Mouse (Mus musculus) forebrain, embryonic 13.5 days (tissue): ENCODE data around the gene Cdh4. TPM values are rescaled to one million over a fixed set of nuclear protein-coding genes. Genes with fewer than 3 reads are reported as not detected.

Source experiments
- ATAC-seq: fragments of 200-750 bp; cut with Nextera tagmentation; 2 replicates; pipeline ENCODE4 v1.8.0; 2017
- H3K27ac ChIP-seq: fragments of 300-500 bp; sonication (generic); 2 replicates; pipeline ENCODE4 v1.5.1; 2015; ENCODE audit warnings: inconsistent platforms, mild to moderate bottlenecking, moderate library complexity
- H3K27me3 ChIP-seq: fragments of 300-500 bp; sonication (generic); 2 replicates; pipeline ENCODE4 v1.6.1; 2015; ENCODE audit warnings: mild to moderate bottlenecking, inconsistent platforms
- H3K36me3 ChIP-seq: fragments of 300-500 bp; sonication (generic); 2 replicates; pipeline ENCODE4 v1.6.1; 2015; ENCODE audit warnings: mild to moderate bottlenecking, inconsistent platforms; ENCODE audit not compliant: poor library complexity, severe bottlenecking
- H3K4me1 ChIP-seq: fragments of 300-500 bp; sonication (generic); 2 replicates; pipeline ENCODE4 v1.6.1; 2015; ENCODE audit warnings: inconsistent platforms
- H3K4me2 ChIP-seq: fragments of 300-500 bp; sonication (generic); 2 replicates; pipeline ENCODE4 v1.6.1; 2015; ENCODE audit warnings: inconsistent platforms, mild to moderate bottlenecking, moderate library complexity
- H3K4me3 ChIP-seq: fragments of 300-500 bp; sonication (generic); 2 replicates; pipeline ENCODE4 v1.5.1; 2015; ENCODE audit warnings: mild to moderate bottlenecking, inconsistent platforms
- H3K9ac ChIP-seq: fragments of 300-500 bp; sonication (generic); 2 replicates; pipeline ENCODE4 v1.6.1; 2015; ENCODE audit warnings: mild to moderate bottlenecking, inconsistent platforms
- H3K9me3 ChIP-seq: fragments of 300-500 bp; sonication (generic); replicated peaks from 2 replicates; pipeline ENCODE4 v1.6.1; 2016; ENCODE audit warnings: inconsistent platforms
- WGBS: fragments of 180-500 bp; shearing (Covaris S2); methylation state at CpG from one replicate; pipeline ENCODE4 v1.1.7; 2015; 5-methylcytosine and 5-hydroxymethylcytosine counted together
- polyA plus RNA-seq: library from polyadenylated mRNA; unstranded; fragments of >200 nt; fragmentation: Nextera tagmentation; extraction: Ambion mirVana; gene quantifications from 2 replicates; pipeline ENCODE4 v1.2.1, GENCODE M21; 2015

Cdh4 gene
- polyA plus RNA-seq, 1 experiment from 2014 or later, result 30.3 TPM

- Histone ChIP-seq H3K4me2 (no peak overlapping the region), H3K9ac (no peak overlapping the region), H3K9me3 (no peaks in the 10 kb centered on the region), H3K27ac (no peak overlapping the region), H3K27me3 (no peaks in the 10 kb centered on the region), H3K4me1 (peaks cover 2% of the 10 kb centered on the region; the same call in 1 of the 2 replicates), H3K36me3 (no peaks in the 10 kb centered on the region), H3K4me3 (no peak overlapping the region)
- 72% methylated on average over 5 of the region's 5 CpGs for WGBS
- no peak for ATAC-seq
Observed at GRCm38 (mm10) chr2:179547627-179548026, 105.4 kb downstream of the Cdh4 start.

- Histone ChIP-seq H3K9me3 (no peaks in the 10 kb centered on the region), H3K27ac (no peak overlapping the region), H3K27me3 (no peaks in the 10 kb centered on the region), H3K9ac (no peak overlapping the region), H3K36me3 (no peaks in the 10 kb centered on the region), H3K4me3 (no peak overlapping the region), H3K4me1 (peaks cover 18% of the 10 kb centered on the region), H3K4me2 (no peak overlapping the region)
- ATAC-seq, result no peak
- 84% methylated on average over 4 of the region's 4 CpGs for WGBS
Observed at GRCm38 (mm10) chr2:179555928-179556327, 113.7 kb downstream of the Cdh4 start.

DNA sequence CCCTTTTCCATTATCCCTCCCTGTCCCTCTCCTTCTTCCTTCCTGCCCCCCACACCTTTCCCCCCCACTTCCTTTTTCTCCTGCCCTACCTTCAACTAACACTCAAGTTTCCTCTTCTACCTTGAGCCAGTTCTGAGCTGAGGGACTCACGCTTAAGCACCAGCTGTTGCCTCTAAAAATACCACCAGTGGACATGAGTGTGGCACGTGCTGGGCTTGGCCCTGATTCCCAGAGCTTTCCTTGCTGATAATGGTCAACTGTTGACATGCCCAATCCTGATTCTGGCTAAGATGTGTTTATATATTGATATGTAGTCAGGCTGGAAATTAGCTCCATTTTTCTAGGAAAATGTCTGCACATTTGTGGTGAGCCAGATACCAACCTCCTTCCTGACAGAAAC, 120.1 kb downstream of the Cdh4 start:
- H3K9me3 ChIP-seq, result no peaks in the 10 kb centered on the region
- WGBS, result 100% methylated on average over 2 of the region's 2 CpGs
- H3K27me3 ChIP-seq, result no peaks in the 10 kb centered on the region
- peaks cover 15% of the 10 kb centered on the region for H3K4me1 ChIP-seq
- no peak overlapping the region for H3K27ac ChIP-seq
- ATAC-seq, result no peak
- H3K4me2 ChIP-seq, result no peak overlapping the region
- H3K36me3 ChIP-seq, result no peaks in the 10 kb centered on the region
- H3K9ac ChIP-seq, result no peak overlapping the region
- no peak overlapping the region for H3K4me3 ChIP-seq

- Histone ChIP-seq H3K36me3 (no peaks in the 10 kb centered on the region), H3K27ac (peak overlapping the region; percentile 15; the same call in 1 of the 2 replicates), H3K4me1 (peaks cover 25% of the 10 kb centered on the region), H3K27me3 (no peaks in the 10 kb centered on the region), H3K9me3 (peaks cover 4% of the 10 kb centered on the region; the same call in 1 of the 2 replicates), H3K9ac (no peak overlapping the region), H3K4me3 (no peak overlapping the region), H3K4me2 (no peak overlapping the region)
- 30% methylated on average over 12 of the region's 12 CpGs for WGBS
- ATAC-seq, result no peak
Observed at GRCm38 (mm10) chr2:179565611-179566010, 123.4 kb downstream of the Cdh4 start.

DNA sequence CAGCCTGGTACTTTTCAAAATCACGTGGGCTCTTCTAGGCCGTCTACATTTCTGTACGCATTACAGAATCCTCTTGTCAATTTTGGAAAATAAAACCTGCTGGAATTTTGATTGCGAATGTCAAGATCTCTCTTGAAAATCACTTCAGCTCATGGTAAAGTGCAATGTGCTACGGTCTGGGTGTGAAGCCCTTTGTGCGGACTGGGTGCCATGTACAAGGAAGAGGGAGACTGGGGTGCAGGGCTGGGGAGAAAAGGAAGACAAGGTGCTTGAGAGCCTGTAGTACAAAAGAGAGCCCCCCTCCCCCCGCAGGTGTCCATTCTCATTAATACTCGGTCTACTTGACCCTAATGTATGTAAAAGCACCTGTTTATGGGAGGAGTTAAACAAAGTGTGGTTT, 125.7 kb downstream of the Cdh4 start:
- Histone ChIP-seq H3K27ac (no peak overlapping the region), H3K4me3 (no peak overlapping the region), H3K4me1 (peaks cover 47% of the 10 kb centered on the region), H3K4me2 (no peak overlapping the region), H3K27me3 (no peaks in the 10 kb centered on the region), H3K9me3 (peaks cover 4% of the 10 kb centered on the region; the same call in 1 of the 2 replicates), H3K9ac (no peak overlapping the region), H3K36me3 (no peaks in the 10 kb centered on the region)
- ATAC-seq, result no peak
- 95% methylated on average over 8 of the region's 8 CpGs for WGBS

GRCm38 (mm10) chr2:179569171-179569570, 126.9 kb downstream of the Cdh4 start:
- peaks cover 59% of the 10 kb centered on the region for H3K4me1 ChIP-seq

DNA sequence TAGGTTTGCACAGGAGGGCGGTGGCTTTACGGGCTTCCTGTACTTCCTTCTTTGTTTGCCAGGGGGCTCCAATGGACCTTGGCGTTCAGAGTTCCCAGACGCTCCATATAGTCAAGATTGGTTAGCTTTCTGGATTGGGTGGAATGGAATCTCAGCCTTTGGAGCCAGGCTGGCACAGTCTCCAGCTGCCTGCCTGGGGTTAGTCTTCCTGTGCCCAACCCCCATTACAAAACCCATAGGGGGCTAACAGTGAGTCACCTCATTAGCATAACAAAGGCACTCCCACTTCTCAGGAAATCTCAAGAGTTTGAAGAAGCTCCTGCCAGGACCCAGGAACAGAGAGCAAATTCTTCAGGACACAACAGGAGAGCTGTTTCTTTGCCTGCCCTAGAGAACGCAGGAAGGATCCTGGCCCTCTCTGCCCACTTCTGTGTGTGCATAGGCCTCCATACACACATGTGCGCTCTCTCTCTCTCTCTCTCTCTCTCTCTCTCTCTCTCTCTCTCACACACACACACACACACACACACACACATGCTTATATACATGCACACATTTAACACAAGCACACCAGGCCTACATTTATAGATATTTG, 129.0 kb downstream of the Cdh4 start:
- H3K27me3 ChIP-seq, result no peaks in the 10 kb centered on the region
- H3K4me3 ChIP-seq, result no peak overlapping the region
- H3K9me3 ChIP-seq, result peaks cover 4% of the 10 kb centered on the region; the same call in 1 of the 2 replicates
- no peak overlapping the region for H3K9ac ChIP-seq
- no peaks in the 10 kb centered on the region for H3K36me3 ChIP-seq
- H3K4me2 ChIP-seq, result no peak overlapping the region
- 7% methylated on average over 6 of the region's 6 CpGs for WGBS
- peak; percentile 85 for ATAC-seq
- H3K4me1 ChIP-seq, result peaks cover 53% of the 10 kb centered on the region
- peak overlapping the region; percentile 51 for H3K27ac ChIP-seq

More at GRCm38 (mm10) chr2:179569171-179569570, 126.9 kb downstream of the Cdh4 start:
- WGBS, result 37% methylated on average over 10 of the region's 10 CpGs
- H3K27me3 ChIP-seq, result no peaks in the 10 kb centered on the region
- no peak for ATAC-seq
- no peak overlapping the region for H3K4me2 ChIP-seq
- no peaks in the 10 kb centered on the region for H3K36me3 ChIP-seq
- H3K9ac ChIP-seq, result no peak overlapping the region
- no peak overlapping the region for H3K27ac ChIP-seq
- peaks cover 4% of the 10 kb centered on the region; the same call in 1 of the 2 replicates for H3K9me3 ChIP-seq
- no peak overlapping the region for H3K4me3 ChIP-seq

DNA sequence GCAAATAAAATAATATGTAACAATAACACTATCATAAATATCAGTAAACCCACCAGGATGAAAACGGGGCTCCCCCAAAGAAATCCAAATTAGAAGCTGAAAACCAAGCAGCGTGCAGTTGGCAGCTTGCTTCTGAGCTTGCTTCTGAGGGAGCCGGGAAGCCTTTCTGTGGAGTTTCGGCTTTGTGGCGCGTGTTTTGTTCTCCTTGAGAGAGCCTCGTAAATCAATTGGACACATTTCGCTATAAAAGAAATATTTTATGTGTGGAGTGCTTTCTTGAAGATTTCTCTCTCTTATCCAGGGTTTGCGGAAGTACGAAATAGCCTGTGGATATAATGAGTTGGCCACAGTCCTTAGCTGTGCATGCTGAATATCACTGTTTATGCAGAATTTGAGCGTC, 131.1 kb downstream of the Cdh4 start:
- Histone ChIP-seq H3K4me1 (peaks cover 55% of the 10 kb centered on the region), H3K9ac (no peak overlapping the region), H3K36me3 (no peaks in the 10 kb centered on the region), H3K27me3 (no peaks in the 10 kb centered on the region), H3K27ac (no peak overlapping the region), H3K4me2 (no peak overlapping the region), H3K9me3 (peaks cover 3% of the 10 kb centered on the region; the same call in 1 of the 2 replicates), H3K4me3 (no peak overlapping the region)
- WGBS, result 58% methylated on average over 11 of the region's 11 CpGs
- ATAC-seq, result no peak

GRCm38 (mm10) chr2:179573786-179574185, 131.6 kb downstream of the Cdh4 start:
- no peak overlapping the region for H3K9ac ChIP-seq
- H3K4me3 ChIP-seq, result no peak overlapping the region
- H3K27ac ChIP-seq, result no peak overlapping the region
- peaks cover 59% of the 10 kb centered on the region for H3K4me1 ChIP-seq
- no peaks in the 10 kb centered on the region for H3K27me3 ChIP-seq
- no peaks in the 10 kb centered on the region for H3K9me3 ChIP-seq
- ATAC-seq, result no peak
- WGBS, result 60% methylated on average over 6 of the region's 6 CpGs
- H3K4me2 ChIP-seq, result no peak overlapping the region
- no peaks in the 10 kb centered on the region for H3K36me3 ChIP-seq

DNA sequence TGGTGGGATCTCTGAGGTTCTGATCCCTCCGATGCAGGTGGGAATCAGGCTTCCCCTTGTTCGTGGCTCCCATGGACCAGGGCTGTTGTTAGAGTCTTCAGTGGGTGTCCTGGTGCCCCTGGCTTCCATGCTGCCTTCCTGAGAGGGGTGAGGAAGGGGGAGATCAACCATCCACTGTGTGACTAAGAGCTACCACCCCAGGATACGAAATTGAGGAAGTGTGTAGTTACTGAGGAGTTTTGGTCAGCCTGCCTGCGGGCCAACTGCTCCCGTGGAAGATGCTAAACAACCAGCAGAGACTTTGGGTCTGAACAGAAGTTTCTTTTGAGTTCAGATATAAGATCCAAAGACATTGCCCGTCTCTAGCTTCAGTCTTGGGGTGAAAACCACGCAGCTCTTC, 133.4 kb downstream of the Cdh4 start:
- Histone ChIP-seq H3K9me3 (no peaks in the 10 kb centered on the region), H3K4me2 (no peak overlapping the region), H3K27ac (no peak overlapping the region), H3K9ac (no peak overlapping the region), H3K4me1 (peaks cover 47% of the 10 kb centered on the region), H3K27me3 (no peaks in the 10 kb centered on the region), H3K36me3 (no peaks in the 10 kb centered on the region), H3K4me3 (no peak overlapping the region)
- WGBS, result 87% methylated on average over 7 of the region's 7 CpGs
- ATAC-seq, result no peak

DNA sequence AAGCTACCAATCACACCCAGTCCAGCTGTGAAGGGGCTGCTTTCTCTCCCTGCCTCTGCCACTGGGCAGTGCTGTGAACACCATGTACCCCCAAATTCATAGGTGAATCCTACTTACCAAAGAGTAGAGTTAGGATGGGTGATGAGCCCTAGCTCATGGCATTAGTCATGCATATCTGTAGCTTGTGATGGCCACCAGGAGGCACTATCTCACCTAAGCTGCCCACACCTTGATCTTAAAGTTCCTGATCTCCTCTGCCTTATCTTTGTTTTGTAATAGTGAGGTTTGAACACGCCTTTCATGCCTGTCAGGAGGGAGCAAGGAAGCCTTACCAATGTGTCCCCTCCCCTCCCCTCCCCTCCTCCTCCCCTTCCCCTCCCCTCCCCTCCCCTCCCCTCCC, 134.0 kb downstream of the Cdh4 start:
- H3K9ac ChIP-seq, result no peak overlapping the region
- H3K36me3 ChIP-seq, result no peaks in the 10 kb centered on the region
- 94% methylated on average over 1 of the region's 1 CpGs for WGBS
- no peak overlapping the region for H3K27ac ChIP-seq
- H3K27me3 ChIP-seq, result no peaks in the 10 kb centered on the region
- H3K4me2 ChIP-seq, result no peak overlapping the region
- H3K4me1 ChIP-seq, result peaks cover 47% of the 10 kb centered on the region
- no peak overlapping the region for H3K4me3 ChIP-seq
- ATAC-seq, result no peak
- no peaks in the 10 kb centered on the region for H3K9me3 ChIP-seq

- Histone ChIP-seq H3K9ac (no peak overlapping the region), H3K4me3 (no peak overlapping the region), H3K27ac (no peak overlapping the region), H3K4me2 (no peak overlapping the region), H3K9me3 (no peaks in the 10 kb centered on the region), H3K27me3 (no peaks in the 10 kb centered on the region), H3K36me3 (no peaks in the 10 kb centered on the region), H3K4me1 (peaks cover 43% of the 10 kb centered on the region)
- ATAC-seq, result no peak
- 77% methylated on average over 3 of the region's 3 CpGs for WGBS
Observed at GRCm38 (mm10) chr2:179578329-179578728, 136.1 kb downstream of the Cdh4 start.

DNA sequence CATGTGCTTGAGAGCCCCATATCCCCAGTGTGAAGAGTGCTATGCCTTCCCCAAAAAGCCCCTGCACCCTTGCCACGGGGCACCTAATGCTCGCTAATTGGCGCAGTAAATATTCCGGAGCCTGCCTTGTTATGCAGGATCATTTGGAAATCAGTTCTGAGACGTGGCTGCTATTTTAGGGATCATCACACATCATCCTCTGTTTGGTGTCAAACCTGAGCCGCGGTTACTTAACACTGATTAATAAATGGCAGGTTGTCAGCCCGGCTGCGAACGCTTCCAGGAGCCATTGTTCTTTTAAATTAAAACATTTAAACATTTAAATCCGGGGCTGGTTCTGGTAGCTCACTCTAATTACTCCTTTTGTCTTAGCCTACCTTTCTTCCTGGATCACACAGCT, 136.6 kb downstream of the Cdh4 start:
- H3K27me3 ChIP-seq, result no peaks in the 10 kb centered on the region
- 35% methylated on average over 11 of the region's 11 CpGs for WGBS
- no peak overlapping the region for H3K4me2 ChIP-seq
- peaks cover 43% of the 10 kb centered on the region for H3K4me1 ChIP-seq
- ATAC-seq, result 0 out of 2 replicates have a peak, but pooled peaks have one; percentile 28
- H3K27ac ChIP-seq, result no peak overlapping the region; the same call in 1 of the 2 replicates
- H3K9ac ChIP-seq, result no peak overlapping the region
- no peaks in the 10 kb centered on the region for H3K9me3 ChIP-seq
- H3K36me3 ChIP-seq, result no peaks in the 10 kb centered on the region
- no peak overlapping the region for H3K4me3 ChIP-seq
